Mouse (Mus musculus): Measurements from ENCODE around the gene Rnf207.

Rnf207 gene

GRCm38 (mm10) chr4:152318517-152319234, at the start of gene Rnf207:
Rnf207 (minus strand) TSS chr4:152318993.
- peak; percentile 38 to 54 for DNase-seq (ENCODE audit: low spot score in 2 of 2)

- no peak for DNase-seq (ENCODE audit: low spot score in 2 of 2)
These were observed 46.4 kb upstream of the Rnf207 start for GRCm38 (mm10) chr4:152365228-152365627.

GRCm38 (mm10) chr4:152362180-152362579, 43.4 kb upstream of the Rnf207 start:
- no peak for DNase-seq (ENCODE audit: low spot score in 2 of 2)

- no peak for DNase-seq (ENCODE audit: low spot score in 2 of 2)
These were observed 42.1 kb upstream of the Rnf207 start for GRCm38 (mm10) chr4:152360855-152361254.

- DNase-seq (ENCODE audit: low spot score in 2 of 2), result no peak
These were observed 40.9 kb upstream of the Rnf207 start for GRCm38 (mm10) chr4:152359700-152360099.

- DNase-seq (ENCODE audit: low spot score in 2 of 2), result no peak
These were observed 36.9 kb upstream of the Rnf207 start for GRCm38 (mm10) chr4:152355672-152356071.

- DNase-seq (ENCODE audit: low spot score in 2 of 2), result no peak
These were observed 35.3 kb upstream of the Rnf207 start for GRCm38 (mm10) chr4:152353886-152354637.

GRCm38 (mm10) chr4:152351422-152352305, 32.9 kb upstream of the Rnf207 start:
- no peak for DNase-seq (ENCODE audit: low spot score in 2 of 2)

GRCm38 (mm10) chr4:152350722-152351421, 32.1 kb upstream of the Rnf207 start:
- DNase-seq (ENCODE audit: low spot score in 2 of 2), result no peak

GRCm38 (mm10) chr4:152349837-152350381, 31.1 kb upstream of the Rnf207 start:
- no peak for DNase-seq (ENCODE audit: low spot score in 2 of 2)

- DNase-seq (ENCODE audit: low spot score in 2 of 2), result peak; percentile 50 to 63
These were observed 26.5 kb upstream of the Rnf207 start for GRCm38 (mm10) chr4:152345120-152345889.

GRCm38 (mm10) chr4:152344651-152345050, 25.9 kb upstream of the Rnf207 start:
- DNase-seq (ENCODE audit: low spot score in 2 of 2), result no peak

- DNase-seq (ENCODE audit: low spot score in 2 of 2), result no peak
These were observed 24.5 kb upstream of the Rnf207 start for GRCm38 (mm10) chr4:152343296-152343695.

GRCm38 (mm10) chr4:152340584-152341284, 21.9 kb upstream of the Rnf207 start:
- no peak for DNase-seq (ENCODE audit: low spot score in 2 of 2)

- no peak for DNase-seq (ENCODE audit: low spot score in 2 of 2)
These were observed 20.5 kb upstream of the Rnf207 start for GRCm38 (mm10) chr4:152339293-152339790.

- no peak for DNase-seq (ENCODE audit: low spot score in 2 of 2)
These were observed 19.9 kb upstream of the Rnf207 start, which contains the start of gene Chd5 for GRCm38 (mm10) chr4:152338419-152339292. Chd5 (plus strand) TSS chr4:152338651.

GRCm38 (mm10) chr4:152337772-152338171, 19.0 kb upstream of the Rnf207 start:
- DNase-seq (ENCODE audit: low spot score in 2 of 2), result no peak

- DNase-seq (ENCODE audit: low spot score in 2 of 2), result no peak
These were observed 14.8 kb upstream of the Rnf207 start for GRCm38 (mm10) chr4:152333587-152333986.
